Mouse (Mus musculus) stomach, postnatal 0 days (tissue): Measurements from ENCODE around the gene Gfod2.

Experiments
- CTCF ChIP-seq: IDR thresholded peaks from 2 replicates; pipeline ENCODE4 v1.5.1; 2016; ENCODE audit warnings: antibody characterized with exemption, low read depth, mild to moderate bottlenecking, moderate library complexity
- EP300 ChIP-seq: optimal IDR thresholded peaks from 2 replicates; pipeline ENCODE3; 2016; ENCODE audit warnings: antibody characterized with exemption

DNA sequence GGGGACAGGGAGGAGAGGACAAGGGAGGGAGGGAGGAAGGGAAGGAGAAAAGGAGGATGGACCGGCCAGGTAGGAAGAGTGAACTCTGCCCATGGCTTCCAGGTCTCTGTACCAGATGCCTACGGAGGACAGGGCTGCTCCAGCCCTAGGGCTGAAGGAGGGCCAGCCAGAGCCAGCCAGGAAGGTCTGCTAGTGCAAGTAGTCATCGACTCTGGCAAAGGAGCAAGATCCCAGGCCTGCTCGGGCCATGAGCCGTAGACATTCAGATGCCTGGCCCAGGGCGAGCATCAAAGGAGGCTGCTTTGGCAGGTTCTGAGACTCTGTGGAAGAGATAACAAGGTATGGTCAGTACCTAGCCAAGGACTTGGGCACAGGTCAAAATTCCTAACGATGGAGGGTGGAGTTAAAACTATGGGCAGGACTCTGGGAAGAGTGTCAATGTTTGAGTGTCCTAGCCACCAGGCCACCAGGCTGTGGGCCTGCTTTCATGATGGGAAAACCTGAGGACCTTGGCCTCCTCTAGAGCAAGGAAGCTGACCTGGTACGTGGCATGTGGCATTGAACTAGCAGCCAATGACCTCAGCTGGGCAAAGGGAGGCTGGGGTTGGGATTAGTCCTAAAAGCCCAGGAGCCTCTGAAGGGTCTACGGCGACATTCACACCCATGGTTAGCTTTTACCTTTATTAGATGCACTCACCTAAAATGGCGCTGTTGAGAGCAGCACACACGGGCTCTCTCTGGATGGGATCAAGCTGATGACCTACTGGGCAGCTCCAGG is 13.1 kb upstream of the Gfod2 start:
- no peak for TF ChIP-seq CTCF
- no peak for TF ChIP-seq EP300
